Mouse (Mus musculus) small intestine, adult 10 weeks (tissue): ENCODE results near the gene Ifnar2. TPM values are rescaled to one million over a fixed set of nuclear protein-coding genes. Genes with fewer than 3 reads are reported as not detected.

Experiments
- polyA plus RNA-seq: library from polyadenylated mRNA; stranded (reverse); fragments of 350-450 nt; fragmentation: Illumina TruSeq; extraction: RNeasy Lipid Tissue Mini Kit (QIAGEN cat#74804); gene quantifications from one replicate; pipeline ENCODE4 v1.2.3, GENCODE M21; 2014; ENCODE audit warnings: low replicate concordance

The Ifnar2 gene
- polyA plus RNA-seq, result 83.9 TPM

GRCm38 (mm10) chr16:91372577-91373472 is at the start of gene Ifnar2:
Ifnar2 (plus strand) TSS chr16:91372783.

GRCm38 (mm10) chr16:91391421-91391820 is 18.8 kb downstream of the Ifnar2 start, which contains the start of gene Gm21970:
Gm21970 (plus strand) TSS chr16:91391721.

GRCm38 (mm10) chr16:91405640-91406584 is 33.3 kb downstream of the Ifnar2 start, which contains the start of gene Il10rb:
Il10rb (plus strand) TSS chr16:91406164.

Other genes starting within 250 kb of the Ifnar2 start
- gene Olig2, start 147.3 kb upstream of the Ifnar2 start, polyA plus RNA-seq, result not detected
- not detected for gene Olig1, start 103.0 kb upstream of the Ifnar2 start, polyA plus RNA-seq
- not detected for gene Gm21970, start 18.9 kb downstream of the Ifnar2 start, polyA plus RNA-seq
- 95.2 TPM for gene Il10rb, start 33.4 kb downstream of the Ifnar2 start, polyA plus RNA-seq
- gene Ifnar1, start 112.5 kb downstream of the Ifnar2 start, polyA plus RNA-seq, result 71.9 TPM
- 69.8 TPM for gene Ifngr2, start 174.3 kb downstream of the Ifnar2 start, polyA plus RNA-seq
- gene Tmem50b, start 225.0 kb downstream of the Ifnar2 start, polyA plus RNA-seq, result 83.0 TPM
- gene Dnajc28, start 246.2 kb downstream of the Ifnar2 start, polyA plus RNA-seq, result 10.2 TPM